15 mouse cellular contexts compared by ENCODE assay signal in the genomic region with DNA sequence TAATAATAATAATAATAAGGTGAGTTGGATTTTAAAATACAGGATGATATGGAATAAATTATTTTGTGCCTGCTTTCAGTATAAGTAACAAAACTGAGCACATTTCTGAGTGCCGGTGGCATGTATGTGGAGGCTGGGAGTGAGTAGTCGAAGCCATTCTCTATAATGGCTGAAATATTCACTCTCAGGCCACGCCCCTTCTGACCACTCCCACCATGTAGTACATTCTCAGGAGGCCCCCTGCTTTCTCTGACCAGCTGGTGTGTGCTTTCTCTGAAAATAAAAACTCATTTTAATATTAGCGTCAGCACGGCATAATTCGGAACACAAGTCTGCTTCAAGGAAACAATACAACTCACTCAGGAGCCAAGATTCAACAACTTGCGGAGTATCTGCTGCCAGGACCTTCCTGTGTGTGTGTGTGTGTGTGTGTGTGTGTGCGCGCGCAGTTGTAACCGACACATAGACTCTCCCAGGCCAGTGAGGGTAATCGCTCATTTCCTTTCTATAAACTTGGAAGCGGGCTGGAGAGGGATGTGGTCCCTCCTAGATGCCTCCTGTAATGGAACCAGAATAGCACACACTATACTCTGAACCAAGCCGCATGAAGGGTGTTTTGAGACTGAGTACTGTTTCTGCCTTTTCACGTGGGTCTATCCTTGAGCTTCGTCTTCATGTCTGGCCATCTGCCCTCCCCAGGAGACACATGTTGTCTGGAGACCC.
DNase-seq lines count a peak whose midpoint lies in the region; ATAC-seq lines count a peak whose summit lies in the region.
"Had no signal": no experiment of that assay in that cellular context is flagged by ENCODE, and none has a peak within 500 bp of the region (broad histone marks: within the 10 kb centered on the region; RNA-seq: fewer than 3 reads in every experiment).

No protein-coding gene starts in this region.

- WGBS in embryonic facial prominence, embryonic 13.5 days, result 70% methylated on average over 16 of the region's 16 CpGs
- WGBS in embryonic facial prominence, embryonic 10.5 days, result 89% methylated on average over 16 of the region's 16 CpGs
- WGBS in liver, embryonic 16.5 days (ENCODE audit: insufficient replicate concordance), result 77% methylated on average over 16 of the region's 16 CpGs
- 83% methylated on average over 16 of the region's 16 CpGs for WGBS in liver, embryonic 11.5 days
- WGBS in lung, embryonic 16.5 days, result 61% methylated on average over 16 of the region's 16 CpGs
- WGBS in midbrain, embryonic 15.5 days, result 83% methylated on average over 16 of the region's 16 CpGs
- WGBS in neural tube, embryonic 15.5 days, result 89% methylated on average over 16 of the region's 16 CpGs

- peaks cover 9% of the 10 kb centered on the region for H3K4me1 ChIP-seq in embryonic facial prominence, embryonic 13.5 days
- 0 out of 2 replicates have a peak, but pooled peaks cover 3% of the 10 kb centered on the region for H3K4me1 ChIP-seq in embryonic facial prominence, embryonic 10.5 days
- H3K4me1 ChIP-seq in liver, embryonic 16.5 days (ENCODE audit: control insufficient read depth, low read depth, low read length), result no peaks in the 10 kb centered on the region; the same call in 1 of the 2 replicates
- no peaks in the 10 kb centered on the region for H3K4me1 ChIP-seq in liver, embryonic 11.5 days (replicated peaks; ENCODE audit: control insufficient read depth, insufficient read depth, low read length)
- H3K4me1 ChIP-seq in lung, embryonic 16.5 days (replicated peaks; ENCODE audit: control insufficient read depth, insufficient read depth, low read length), result peaks cover 28% of the 10 kb centered on the region
- H3K4me1 ChIP-seq in midbrain, embryonic 15.5 days, result no peaks in the 10 kb centered on the region
- H3K4me1 ChIP-seq in neural tube, embryonic 15.5 days, result peaks cover 16% of the 10 kb centered on the region
- H3K4me1 ChIP-seq: forebrain, embryonic 13.5 days; midbrain, embryonic 12.5 days had no signal

- no peaks in the 10 kb centered on the region for H3K9me3 ChIP-seq in embryonic facial prominence, embryonic 13.5 days
- H3K9me3 ChIP-seq in embryonic facial prominence, embryonic 10.5 days, result no peaks in the 10 kb centered on the region
- H3K9me3 ChIP-seq in liver, embryonic 16.5 days (replicated peaks; ENCODE audit: control insufficient read depth, low read length), result no peaks in the 10 kb centered on the region
- no peaks in the 10 kb centered on the region for H3K9me3 ChIP-seq in liver, embryonic 11.5 days (ENCODE audit: control insufficient read depth, low read length)
- no peaks in the 10 kb centered on the region for H3K9me3 ChIP-seq in lung, embryonic 16.5 days (ENCODE audit: control insufficient read depth, low read length)
- H3K9me3 ChIP-seq in midbrain, embryonic 15.5 days, result no peaks in the 10 kb centered on the region
- no peaks in the 10 kb centered on the region for H3K9me3 ChIP-seq in neural tube, embryonic 15.5 days (replicated peaks)
- H3K9me3 ChIP-seq: forebrain, embryonic 13.5 days; limb, embryonic 12.5 days; midbrain, embryonic 12.5 days; neural tube, embryonic 13.5 days had no signal

- no peak overlapping the region for H3K9ac ChIP-seq in embryonic facial prominence, embryonic 13.5 days
- H3K9ac ChIP-seq in liver, embryonic 16.5 days (ENCODE audit: low read depth, low read length), result no peak overlapping the region
- H3K9ac ChIP-seq in liver, embryonic 11.5 days (ENCODE audit: low read depth, low read length), result no peak overlapping the region
- H3K9ac ChIP-seq in lung, embryonic 16.5 days (ENCODE audit: low read length), result no peak overlapping the region
- no peak overlapping the region for H3K9ac ChIP-seq in midbrain, embryonic 15.5 days
- no peak overlapping the region for H3K9ac ChIP-seq in neural tube, embryonic 15.5 days (replicated peaks)
- H3K9ac ChIP-seq: forebrain, embryonic 13.5 days; limb, embryonic 12.5 days; midbrain, embryonic 12.5 days; neural tube, embryonic 13.5 days had no signal

- H3K36me3 ChIP-seq in embryonic facial prominence, embryonic 13.5 days, result no peaks in the 10 kb centered on the region
- no peaks in the 10 kb centered on the region for H3K36me3 ChIP-seq in embryonic facial prominence, embryonic 10.5 days (replicated peaks)
- H3K36me3 ChIP-seq in liver, embryonic 16.5 days (ENCODE audit: control insufficient read depth, insufficient read depth), result no peaks in the 10 kb centered on the region
- H3K36me3 ChIP-seq in liver, embryonic 11.5 days (ENCODE audit: control insufficient read depth, insufficient read depth, low read length), result no peaks in the 10 kb centered on the region
- H3K36me3 ChIP-seq in lung, embryonic 16.5 days (ENCODE audit: control insufficient read depth, insufficient read depth, low read length), result no peaks in the 10 kb centered on the region
- no peaks in the 10 kb centered on the region for H3K36me3 ChIP-seq in midbrain, embryonic 15.5 days (replicated peaks)
- H3K36me3 ChIP-seq in neural tube, embryonic 15.5 days, result no peaks in the 10 kb centered on the region
- H3K36me3 ChIP-seq: limb, embryonic 12.5 days; midbrain, embryonic 12.5 days; neural tube, embryonic 13.5 days had no signal

- ATAC-seq in embryonic facial prominence, embryonic 13.5 days (ENCODE audit: insufficient number of reproducible peaks, insufficient read depth, low FRiP score, low TSS enrichment, low read depth), result peak; percentile 68; the same call in 1 of the 2 replicates
- no peak for ATAC-seq in liver, embryonic 16.5 days (ENCODE audit: low read depth)
- no peak for ATAC-seq in liver, embryonic 11.5 days (replicated peaks; ENCODE audit: low FRiP score)
- peak; percentile 48 for ATAC-seq in lung, embryonic 16.5 days (ENCODE audit: low read depth)
- ATAC-seq in midbrain, embryonic 15.5 days (replicated peaks), result no peak
- no peak for ATAC-seq in neural tube, embryonic 15.5 days (ENCODE audit: low FRiP score)
- ATAC-seq: forebrain, embryonic 13.5 days had no signal

- no peak for DNase-seq in embryonic facial prominence, embryonic 10.5 days (ENCODE audit: low spot score)
- DNase-seq in liver, embryonic 11.5 days (ENCODE audit: low spot score), result no peak
- DNase-seq in gastrocnemius, adult 18-20 months (ENCODE audit: low spot score), result no peak
- DNase-seq: embryo, embryonic 11 days; right cerebral cortex, postnatal 4 days; thymus, adult 18-20 months had no signal

- no peak overlapping the region for H3K27ac ChIP-seq in embryonic facial prominence, embryonic 13.5 days
- H3K27ac ChIP-seq in embryonic facial prominence, embryonic 10.5 days (replicated peaks), result no peak overlapping the region
- 0 out of 2 replicates have a peak overlapping the region, but pooled peaks have one; percentile 10 for H3K27ac ChIP-seq in liver, embryonic 16.5 days (ENCODE audit: low read length)
- H3K27ac ChIP-seq in liver, embryonic 11.5 days (ENCODE audit: low read depth, low read length), result no peak overlapping the region
- H3K27ac ChIP-seq in lung, embryonic 16.5 days (ENCODE audit: low read length), result no peak overlapping the region; the same call in 1 of the 2 replicates
- H3K27ac ChIP-seq in midbrain, embryonic 15.5 days, result no peak overlapping the region
- no peak overlapping the region for H3K27ac ChIP-seq in neural tube, embryonic 15.5 days (replicated peaks)
- H3K27ac ChIP-seq: forebrain, embryonic 13.5 days; limb, embryonic 12.5 days; midbrain, embryonic 12.5 days; neural tube, embryonic 13.5 days had no signal

- H3K4me3 ChIP-seq in embryonic facial prominence, embryonic 13.5 days, result no peak overlapping the region
- H3K4me3 ChIP-seq in embryonic facial prominence, embryonic 10.5 days, result no peak overlapping the region
- H3K4me3 ChIP-seq in liver, embryonic 16.5 days (ENCODE audit: low read depth, low read length), result no peak overlapping the region
- H3K4me3 ChIP-seq in liver, embryonic 11.5 days (ENCODE audit: low read depth, low read length), result no peak overlapping the region
- no peak overlapping the region for H3K4me3 ChIP-seq in lung, embryonic 16.5 days (ENCODE audit: low read length)
- H3K4me3 ChIP-seq in midbrain, embryonic 15.5 days, result no peak overlapping the region
- H3K4me3 ChIP-seq in neural tube, embryonic 15.5 days (replicated peaks), result no peak overlapping the region
- H3K4me3 ChIP-seq: forebrain, embryonic 13.5 days; limb, embryonic 12.5 days; midbrain, embryonic 12.5 days; neural tube, embryonic 13.5 days had no signal

- no peaks in the 10 kb centered on the region for H3K27me3 ChIP-seq in embryonic facial prominence, embryonic 13.5 days
- H3K27me3 ChIP-seq in embryonic facial prominence, embryonic 10.5 days (replicated peaks; ENCODE audit: low read depth, poor library complexity, severe bottlenecking), result no peaks in the 10 kb centered on the region
- no peaks in the 10 kb centered on the region for H3K27me3 ChIP-seq in liver, embryonic 16.5 days (ENCODE audit: control insufficient read depth, insufficient read depth, low read depth, low read length)
- no peaks in the 10 kb centered on the region for H3K27me3 ChIP-seq in liver, embryonic 11.5 days (replicated peaks; ENCODE audit: control insufficient read depth, insufficient read depth, low read length)
- H3K27me3 ChIP-seq in lung, embryonic 16.5 days (ENCODE audit: control insufficient read depth, insufficient read depth, low read depth, low read length), result no peaks in the 10 kb centered on the region
- H3K27me3 ChIP-seq in midbrain, embryonic 15.5 days (replicated peaks), result no peaks in the 10 kb centered on the region
- H3K27me3 ChIP-seq in neural tube, embryonic 15.5 days (replicated peaks), result no peaks in the 10 kb centered on the region
- H3K27me3 ChIP-seq: forebrain, embryonic 13.5 days; limb, embryonic 12.5 days; midbrain, embryonic 12.5 days; neural tube, embryonic 13.5 days had no signal

- no peak overlapping the region for H3K4me2 ChIP-seq in embryonic facial prominence, embryonic 13.5 days
- no peak overlapping the region for H3K4me2 ChIP-seq in liver, embryonic 16.5 days (ENCODE audit: low read depth, low read length)
- no peak overlapping the region for H3K4me2 ChIP-seq in liver, embryonic 11.5 days
- no peak overlapping the region for H3K4me2 ChIP-seq in lung, embryonic 16.5 days (ENCODE audit: low read depth, low read length)
- no peak overlapping the region for H3K4me2 ChIP-seq in midbrain, embryonic 15.5 days
- no peak overlapping the region for H3K4me2 ChIP-seq in neural tube, embryonic 15.5 days
- H3K4me2 ChIP-seq: forebrain, embryonic 13.5 days; limb, embryonic 12.5 days; midbrain, embryonic 12.5 days; neural tube, embryonic 13.5 days had no signal

Comparison
In these comparisons a context has a peak if more than half of its experiments do, and no peak if none do; other contexts are left out.
1. ATAC-seq: peak in embryonic facial prominence, embryonic 13.5 days (single experiment) and lung, embryonic 16.5 days (single experiment); none in liver, embryonic 16.5 days (single experiment), liver, embryonic 11.5 days (single experiment), midbrain, embryonic 15.5 days (single experiment) and neural tube, embryonic 15.5 days (single experiment).